Mouse (Mus musculus) MN1 (cell line): ENCODE results near the gene Uimc1.

Experiments
- DNase-seq: peaks from one replicate; pipeline ENCODE4 v3.0.0-alpha.2; 2016; ENCODE audit warnings: low spot score

The Uimc1 gene

DNA sequence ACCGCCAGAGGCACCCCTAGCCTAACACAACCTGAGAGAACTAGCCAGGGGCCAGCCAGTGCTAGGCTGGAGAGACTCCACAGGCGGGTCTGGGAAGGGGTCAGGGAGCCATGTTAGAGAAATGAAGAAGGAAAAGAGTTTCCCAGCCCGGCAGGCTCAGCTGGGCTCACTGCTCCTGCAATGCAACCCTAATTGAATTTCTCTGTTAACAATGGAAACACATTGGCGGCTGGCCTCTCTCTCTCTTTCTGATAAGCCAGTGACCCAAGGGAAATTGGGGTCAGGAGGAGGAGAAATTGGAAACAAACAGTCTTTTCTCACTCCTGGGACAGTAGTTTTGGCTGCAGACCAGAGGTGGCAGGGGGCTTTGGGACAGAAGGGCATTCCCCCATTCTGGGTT lies 105.5 kb downstream of the Uimc1 start:
- DNase-seq = peak; percentile 74

DNA sequence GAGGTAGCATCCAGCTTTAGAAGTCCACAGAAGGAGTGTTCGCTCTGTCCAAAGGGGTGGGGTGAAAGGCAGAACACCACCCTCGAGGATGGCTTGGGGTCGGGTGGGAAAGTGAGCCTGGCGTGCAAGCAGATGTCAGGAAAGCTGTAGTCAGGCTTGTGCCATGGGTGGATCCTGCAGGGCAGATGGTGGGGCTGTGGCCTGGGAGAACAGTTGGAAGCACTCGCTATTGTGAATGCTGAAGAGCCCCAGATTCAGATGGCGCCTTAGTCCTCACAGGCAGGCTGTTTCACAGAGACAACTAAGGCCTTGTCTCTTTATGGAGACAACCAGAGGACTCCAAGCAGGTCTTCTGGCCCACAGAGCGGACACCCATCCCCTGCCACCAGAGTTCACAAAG lies 107.9 kb downstream of the Uimc1 start:
- DNase-seq = no peak

- DNase-seq = no peak
Measured at GRCm38 (mm10) chr13:54988181-54988760, 111.8 kb downstream of the Uimc1 start.

GRCm38 (mm10) chr13:54987405-54987804 lies 112.7 kb downstream of the Uimc1 start:
- no peak for DNase-seq

DNA sequence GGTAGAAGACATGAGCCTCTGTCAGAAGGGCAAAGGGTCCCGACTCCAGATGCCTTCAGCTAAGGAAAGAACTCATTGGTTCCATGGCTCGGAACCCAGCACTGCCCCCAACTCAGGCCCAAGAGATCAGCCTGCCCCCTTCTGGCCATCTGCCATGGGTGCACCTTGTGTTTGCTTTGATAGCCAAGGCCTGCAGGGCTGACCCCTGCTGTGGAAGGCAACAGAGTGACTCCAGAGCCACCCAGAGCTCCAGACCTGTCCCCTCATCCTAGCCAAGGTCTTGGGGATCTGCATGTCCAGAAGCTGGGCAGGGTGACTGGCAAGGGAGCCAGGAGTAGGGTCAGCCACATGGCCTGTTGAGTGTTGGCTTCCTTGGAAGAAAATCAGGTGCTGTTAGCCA lies 116.5 kb downstream of the Uimc1 start:
- DNase-seq = no peak

DNA sequence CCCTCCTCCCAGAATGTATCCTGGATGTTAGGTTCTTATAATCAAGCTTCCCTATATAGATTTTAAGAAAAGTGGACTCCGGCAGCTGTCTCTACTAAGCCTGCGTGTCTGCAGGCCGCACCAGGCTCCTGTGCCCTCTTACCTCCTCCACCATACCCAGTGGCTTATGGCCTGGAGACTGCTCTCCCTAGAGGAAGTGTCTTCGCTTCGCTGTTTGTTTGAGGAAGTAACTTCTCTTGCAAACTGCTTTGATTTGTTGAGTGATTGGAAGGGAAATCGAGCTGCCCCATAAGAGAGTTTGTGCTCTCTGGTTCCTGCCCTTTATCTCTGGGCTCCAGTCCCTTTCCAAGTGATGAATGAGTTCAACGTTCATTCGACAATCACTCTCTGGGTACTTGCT lies 117.1 kb downstream of the Uimc1 start:
- DNase-seq = no peak

DNA sequence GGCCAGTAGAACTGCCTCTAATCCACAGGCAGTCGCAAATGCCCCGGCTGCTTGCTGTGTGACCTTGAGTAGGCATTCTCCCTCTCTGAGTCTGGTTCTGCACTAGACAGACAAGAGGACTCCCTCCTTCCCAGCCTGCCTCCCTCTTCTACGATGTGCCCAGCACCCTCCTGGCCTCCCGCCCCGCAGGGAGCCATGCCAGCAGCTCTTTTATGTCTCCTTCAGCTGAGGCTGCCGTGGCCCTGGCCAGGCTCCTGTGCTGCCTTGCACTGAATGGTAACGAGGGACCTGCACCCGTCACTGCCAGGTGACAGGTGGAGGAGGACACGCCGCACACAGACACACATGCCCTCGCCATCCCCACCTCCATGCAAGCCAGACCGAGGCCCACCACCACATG lies 119.1 kb downstream of the Uimc1 start:
- no peak for DNase-seq

- no peak for DNase-seq
Measured at GRCm38 (mm10) chr13:54978804-54979203, 121.3 kb downstream of the Uimc1 start.
